Mouse (Mus musculus) adrenal gland, postnatal 36 days (tissue): Measurements from ENCODE around the gene Grhl3. TPM values are rescaled to one million over a fixed set of nuclear protein-coding genes. Genes with fewer than 3 reads are reported as not detected.
"Not testable (repeated sequence)": the region's sequence is repeated elsewhere in the genome, so short reads cannot be mapped to it uniquely, and the experiment has no call there.

ENCODE experiments used
- DNase-seq, 2 experiments: peaks; one replicate each; pipeline ENCODE4 v3.0.0; 2021; ENCODE audit warnings: mixed read lengths in 1 of 2
- long read RNA-seq, 2 experiments: library from polyadenylated mRNA; stranded (forward); transcript quantifications; one replicate each; pipeline ENCODE4 v2.0.0; 2021; ENCODE audit warnings: borderline sequencing depth in 2 of 2
- total RNA-seq, 2 experiments: library from RNA; stranded (reverse); gene quantifications; 2 replicates each; pipeline ENCODE4 v1.2.3; 2021

The Grhl3 gene
- total RNA-seq: not detected
- long read RNA-seq, experiment 1: 0 reads
- long read RNA-seq, experiment 2: 0 reads

DNA sequence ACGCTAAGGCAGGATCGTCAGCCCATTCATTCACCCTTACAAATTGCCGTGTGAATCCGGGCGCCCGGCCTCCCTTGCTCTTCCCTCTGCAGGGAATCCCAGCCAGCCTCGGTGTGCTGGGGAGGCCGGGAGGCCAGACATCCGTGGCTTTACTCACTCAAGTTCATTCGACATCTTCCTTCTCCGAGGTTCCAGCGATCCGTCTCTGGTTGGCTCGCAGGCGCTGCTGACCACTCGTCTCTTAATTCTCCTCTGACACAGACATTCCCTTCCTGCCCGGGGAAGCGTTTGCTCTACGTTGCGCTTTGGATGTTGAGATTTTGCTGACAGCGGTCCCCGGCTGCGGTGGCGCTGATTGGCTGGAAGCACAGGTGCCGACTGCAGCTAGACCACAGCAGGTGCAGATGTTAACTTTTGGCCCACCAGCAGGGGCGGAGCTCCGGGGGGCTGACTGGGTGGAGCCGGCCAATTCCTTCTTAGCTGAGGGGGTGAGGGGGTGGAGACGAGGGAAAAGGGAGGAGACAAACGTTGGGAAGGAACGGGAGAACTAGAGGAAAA, at the start of gene Grhl3:
Gene Grhl3 (minus strand): TSS at position 380 of the 558 bp plus-strand sequence.
- peak; percentile 22 to 31 for DNase-seq

- DNase-seq: no peak
Observed at GRCm38 (mm10) chr4:135622290-135622689, 48.9 kb upstream of the Grhl3 start.

- no peak for DNase-seq
Observed at GRCm38 (mm10) chr4:135620461-135620860, 47.0 kb upstream of the Grhl3 start.

- no peak for DNase-seq
Observed at GRCm38 (mm10) chr4:135617783-135618470, 44.5 kb upstream of the Grhl3 start.

DNA sequence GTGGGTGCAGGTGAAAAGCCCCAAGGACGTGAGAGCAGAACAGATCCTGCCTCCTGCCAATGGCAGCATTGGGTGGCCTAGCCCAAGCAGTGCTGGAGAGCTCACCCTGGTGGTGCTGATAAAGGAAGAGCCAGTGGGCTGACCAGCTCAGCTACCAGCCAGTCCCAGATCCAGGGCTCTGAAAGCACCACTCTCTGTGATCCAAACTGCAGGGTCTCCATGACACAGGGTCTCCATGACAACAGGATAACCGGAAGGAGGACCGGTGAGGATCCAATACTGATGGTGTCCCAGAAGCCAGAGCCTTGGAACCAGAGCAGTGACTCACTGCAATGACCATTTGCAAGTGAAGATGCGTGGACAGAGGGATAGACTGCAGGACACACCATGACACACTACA, 43.6 kb upstream of the Grhl3 start:
- no peak for DNase-seq

- DNase-seq: not testable (repeated sequence)
Observed at GRCm38 (mm10) chr4:135615307-135615706, 41.9 kb upstream of the Grhl3 start.

- DNase-seq: no peak
Observed at GRCm38 (mm10) chr4:135609986-135610385, 36.6 kb upstream of the Grhl3 start.

DNA sequence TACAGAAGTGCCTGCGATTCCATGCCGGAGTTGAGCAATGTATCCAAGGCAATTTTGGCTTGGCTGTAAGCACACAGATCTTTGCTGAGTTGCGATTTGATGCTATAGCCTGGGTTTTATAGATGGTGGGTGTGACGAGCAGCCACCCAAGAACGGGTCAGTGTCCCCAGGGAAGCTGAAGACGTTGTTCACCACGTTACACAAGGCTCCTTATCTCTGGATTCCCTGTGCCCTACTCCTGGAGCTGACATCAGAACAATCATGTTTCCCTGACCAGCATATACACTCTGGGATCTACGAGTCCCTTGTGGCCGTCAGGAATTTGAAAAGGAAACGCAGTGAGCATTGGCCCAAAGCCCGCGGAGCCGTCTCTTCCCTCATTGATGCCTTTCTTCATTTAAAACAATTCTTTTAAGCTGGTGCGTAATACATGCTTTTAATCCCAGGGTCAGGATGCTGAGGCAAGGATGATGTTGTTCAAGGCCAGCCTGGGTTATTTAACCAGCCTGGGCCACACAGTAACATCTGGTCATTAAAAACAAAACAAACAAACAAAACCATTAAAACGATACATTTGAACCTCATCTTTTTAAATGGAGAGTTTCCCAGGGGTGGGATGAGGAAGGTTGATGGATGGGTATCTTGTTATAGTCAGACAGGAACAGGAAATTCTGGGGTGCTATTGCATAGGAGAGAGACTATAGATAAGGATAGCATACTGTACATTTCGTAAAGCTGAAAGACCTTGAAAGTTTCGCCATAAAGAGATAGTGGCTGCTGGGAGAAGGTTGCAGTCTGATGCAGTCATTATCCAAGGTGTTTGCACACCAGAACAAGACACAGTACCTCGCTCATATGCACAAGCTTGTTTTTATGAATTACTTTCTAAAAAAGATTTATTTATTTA, 34.8 kb upstream of the Grhl3 start:
- no peak for DNase-seq

- no peak for DNase-seq
Observed at GRCm38 (mm10) chr4:135606271-135606670, 32.8 kb upstream of the Grhl3 start.

DNA sequence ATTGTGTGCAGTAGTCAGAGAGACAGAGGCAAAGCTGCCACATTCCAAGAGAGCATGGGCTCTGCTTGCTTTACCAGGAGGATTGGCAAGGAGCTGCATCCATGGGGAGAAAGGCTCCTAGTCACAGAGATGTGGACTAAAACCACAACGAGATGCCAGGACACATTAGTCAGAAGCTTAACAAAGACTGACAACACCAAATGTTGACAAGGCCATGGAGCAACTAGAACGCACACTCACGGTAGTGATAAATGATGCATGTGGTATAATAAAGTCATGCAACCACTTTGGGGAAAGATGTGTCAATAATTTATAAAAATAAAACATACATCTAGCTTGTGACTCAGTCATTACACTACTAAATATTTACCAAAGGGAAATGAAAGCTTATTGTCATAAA, 28.1 kb upstream of the Grhl3 start:
- no peak for DNase-seq

DNA sequence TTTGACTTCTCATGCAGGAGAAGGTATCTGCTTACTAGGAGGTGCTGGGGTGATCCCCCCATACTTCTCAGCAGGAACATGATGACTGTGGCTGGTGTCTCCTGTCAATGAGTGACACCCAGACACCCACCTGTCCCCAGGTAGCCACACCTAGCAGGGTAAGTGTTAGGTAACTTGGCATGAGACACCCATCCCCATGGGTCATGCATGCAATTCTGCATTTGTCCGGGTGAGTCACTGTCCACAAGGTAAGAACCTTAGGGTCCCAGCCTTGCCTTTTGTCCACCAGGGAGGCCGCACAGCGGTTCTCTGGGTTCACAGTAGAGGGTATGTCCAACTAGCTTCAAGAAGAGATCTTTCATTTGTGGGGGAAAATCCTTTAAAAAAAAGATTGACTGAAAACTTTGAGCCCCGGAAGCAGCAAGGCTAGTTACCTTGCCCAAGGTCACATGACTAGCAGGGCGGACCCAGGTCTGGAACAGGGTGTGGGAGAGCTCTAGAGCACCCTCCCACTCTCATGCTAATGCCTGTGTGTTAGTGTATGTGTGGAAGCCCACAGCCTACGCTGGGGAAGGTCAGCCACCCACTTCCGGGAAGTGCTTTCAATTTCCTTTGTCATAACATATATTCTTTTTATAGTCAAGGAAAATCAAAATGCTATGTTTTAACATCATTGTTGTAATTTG, 26.2 kb upstream of the Grhl3 start:
- no peak for DNase-seq

GRCm38 (mm10) chr4:135598998-135599397, 25.6 kb upstream of the Grhl3 start:
- peak in 1 of 2 experiments; percentile 14 for DNase-seq

DNA sequence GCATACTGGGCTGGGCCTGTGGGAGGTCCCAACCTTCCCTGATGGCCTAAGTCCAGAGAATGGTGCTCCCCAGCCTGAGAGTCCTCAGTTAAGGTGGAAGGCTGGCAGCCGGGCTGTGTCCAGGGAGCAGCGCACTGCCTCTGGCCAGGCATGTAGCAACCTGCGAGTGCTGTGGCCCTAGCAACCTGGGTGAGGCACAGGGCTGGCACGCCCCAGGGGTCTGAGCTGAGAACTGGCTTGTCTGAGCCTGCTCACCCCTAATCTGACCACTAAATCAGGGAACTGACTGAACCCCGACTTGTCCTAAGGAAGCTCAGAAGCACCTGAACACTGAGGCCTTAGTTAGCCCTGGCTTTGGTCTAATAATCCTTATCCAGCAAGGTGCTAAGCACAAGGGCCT, 24.1 kb upstream of the Grhl3 start:
- DNase-seq: no peak

DNA sequence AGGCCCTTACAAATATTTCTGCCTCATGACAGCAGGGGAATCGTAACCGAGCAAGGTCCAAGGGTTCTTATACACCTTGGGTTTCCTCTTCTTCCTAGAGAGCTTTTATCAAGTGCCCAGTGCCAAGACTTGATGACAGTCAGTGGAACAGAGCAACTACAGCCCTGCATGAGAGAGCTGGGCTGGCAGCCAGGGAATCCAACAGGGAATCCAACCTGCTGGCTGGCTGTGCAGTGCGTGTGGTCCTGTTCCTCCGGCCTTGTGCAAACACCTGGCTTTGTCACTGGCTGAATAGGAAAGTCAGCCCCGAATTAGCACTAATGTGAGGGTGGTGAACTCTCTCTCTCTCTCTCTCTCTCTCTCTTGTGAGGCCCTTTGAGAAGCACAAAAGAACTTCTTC, 22.5 kb upstream of the Grhl3 start:
- DNase-seq: peak; percentile 24 to 61

DNA sequence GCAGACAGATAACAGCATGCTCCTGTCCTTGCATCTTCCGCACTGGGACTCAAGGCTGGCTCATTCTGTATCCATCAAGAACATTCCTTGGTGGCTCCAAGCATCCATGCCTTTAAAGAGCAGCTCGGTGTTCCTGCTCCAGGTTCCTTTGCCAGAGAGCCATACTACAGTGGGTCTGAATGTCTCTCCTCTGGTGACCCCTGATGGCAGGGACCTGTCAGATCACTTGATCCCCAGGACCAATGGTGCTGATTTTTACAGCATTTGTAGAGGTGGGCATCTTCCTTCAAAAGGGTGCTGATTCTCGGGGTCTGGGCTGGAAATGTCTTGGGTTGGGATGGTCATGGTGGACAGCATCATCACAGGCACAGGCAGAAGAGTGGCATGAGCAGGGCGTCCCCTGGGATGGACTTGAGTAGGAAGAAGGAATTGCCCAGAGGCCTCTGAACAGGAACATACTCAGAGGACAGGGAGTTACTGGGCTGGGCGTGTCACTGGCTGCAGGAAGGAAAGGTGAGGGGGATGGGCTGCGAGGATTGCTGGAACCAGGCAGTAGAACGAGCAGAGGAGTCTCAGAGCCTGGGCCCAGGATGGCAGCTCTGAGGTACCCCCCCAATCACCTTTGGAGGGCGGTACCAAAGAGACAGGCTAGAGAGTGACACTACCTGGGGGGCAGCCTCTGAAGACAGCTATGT, 18.3 kb upstream of the Grhl3 start:
- DNase-seq: no peak

GRCm38 (mm10) chr4:135591086-135591485, 17.7 kb upstream of the Grhl3 start:
- DNase-seq: no peak

- no peak for DNase-seq
Observed at GRCm38 (mm10) chr4:135584838-135585237, 11.4 kb upstream of the Grhl3 start.

GRCm38 (mm10) chr4:135581222-135581910, 7.9 kb upstream of the Grhl3 start:
- DNase-seq: no peak

- no peak for DNase-seq
Observed at GRCm38 (mm10) chr4:135579695-135580094, 6.3 kb upstream of the Grhl3 start.

DNA sequence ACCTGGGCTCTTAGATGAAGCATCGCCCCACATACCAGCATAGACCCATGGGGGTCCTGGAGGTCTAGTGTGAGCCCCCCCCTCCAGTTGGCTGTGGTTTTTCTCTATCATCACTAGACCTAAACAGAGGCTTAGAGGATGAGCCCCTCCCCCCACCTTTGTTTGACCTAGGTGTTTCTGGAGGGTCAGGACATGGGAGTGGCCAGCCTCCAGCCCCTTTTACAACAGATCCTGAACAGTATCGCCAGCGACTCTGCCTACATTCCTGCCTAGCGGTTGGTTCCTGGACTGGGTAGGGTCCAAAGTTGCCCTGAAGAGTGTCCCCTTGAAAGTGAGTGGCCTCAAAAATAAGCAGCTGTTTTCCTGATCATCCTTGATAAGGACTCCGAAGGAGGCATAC, 5.1 kb upstream of the Grhl3 start:
- no peak for DNase-seq
